Mouse (Mus musculus) ES-Bruce4 (cell line): ENCODE data around the gene Bahcc1.

Source experiments
- CTCF ChIP-seq: IDR thresholded peaks from one replicate; pipeline ENCODE4 v1.8.1; 2011; ENCODE audit warnings: low read depth, low read length
- POLR2A ChIP-seq: IDR thresholded peaks from one replicate; pipeline ENCODE4 v1.8.1; 2011; ENCODE audit warnings: low read length; ENCODE audit not compliant: insufficient read depth

DNA sequence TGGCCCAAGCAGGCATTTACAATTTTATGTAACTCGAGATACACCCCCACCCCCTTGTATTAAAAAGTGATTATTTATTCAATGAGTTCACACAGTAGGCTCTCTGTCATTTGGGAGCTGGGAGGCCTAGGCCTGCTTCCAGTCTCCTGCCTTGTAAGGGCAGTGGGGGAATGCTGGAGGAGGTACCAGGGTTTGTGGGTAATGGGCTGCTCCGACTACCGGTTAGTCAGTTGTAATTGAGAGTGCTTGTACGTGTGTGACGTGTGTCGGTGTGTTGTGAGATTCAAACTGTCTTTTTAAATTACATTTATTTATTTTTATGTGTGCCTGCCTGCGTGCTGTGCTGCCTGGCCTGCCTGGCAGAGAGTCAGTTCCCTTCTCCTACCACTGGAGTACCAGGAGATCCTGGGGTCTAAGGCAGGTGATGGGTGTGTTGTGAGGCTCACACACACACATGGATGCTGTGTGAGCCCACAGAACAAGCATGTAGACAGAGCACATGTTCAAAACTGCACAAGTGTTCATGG, 3.8 kb upstream of the Bahcc1 start:
- no peak for TF ChIP-seq CTCF
- no peak for TF ChIP-seq POLR2A
